Mouse (Mus musculus) left cerebral cortex, adult 9 months (tissue): Measurements from ENCODE around the gene Gm5141.
"Not testable (repeated sequence)": the region's sequence is repeated elsewhere in the genome, so short reads cannot be mapped to it uniquely, and the experiment has no call there.

Source experiments
- DNase-seq, 2 experiments: peaks; one replicate each; pipeline ENCODE4 v3.0.0; 2022; ENCODE audit warnings: low spot score in 2 of 2

The Gm5141 gene

DNA sequence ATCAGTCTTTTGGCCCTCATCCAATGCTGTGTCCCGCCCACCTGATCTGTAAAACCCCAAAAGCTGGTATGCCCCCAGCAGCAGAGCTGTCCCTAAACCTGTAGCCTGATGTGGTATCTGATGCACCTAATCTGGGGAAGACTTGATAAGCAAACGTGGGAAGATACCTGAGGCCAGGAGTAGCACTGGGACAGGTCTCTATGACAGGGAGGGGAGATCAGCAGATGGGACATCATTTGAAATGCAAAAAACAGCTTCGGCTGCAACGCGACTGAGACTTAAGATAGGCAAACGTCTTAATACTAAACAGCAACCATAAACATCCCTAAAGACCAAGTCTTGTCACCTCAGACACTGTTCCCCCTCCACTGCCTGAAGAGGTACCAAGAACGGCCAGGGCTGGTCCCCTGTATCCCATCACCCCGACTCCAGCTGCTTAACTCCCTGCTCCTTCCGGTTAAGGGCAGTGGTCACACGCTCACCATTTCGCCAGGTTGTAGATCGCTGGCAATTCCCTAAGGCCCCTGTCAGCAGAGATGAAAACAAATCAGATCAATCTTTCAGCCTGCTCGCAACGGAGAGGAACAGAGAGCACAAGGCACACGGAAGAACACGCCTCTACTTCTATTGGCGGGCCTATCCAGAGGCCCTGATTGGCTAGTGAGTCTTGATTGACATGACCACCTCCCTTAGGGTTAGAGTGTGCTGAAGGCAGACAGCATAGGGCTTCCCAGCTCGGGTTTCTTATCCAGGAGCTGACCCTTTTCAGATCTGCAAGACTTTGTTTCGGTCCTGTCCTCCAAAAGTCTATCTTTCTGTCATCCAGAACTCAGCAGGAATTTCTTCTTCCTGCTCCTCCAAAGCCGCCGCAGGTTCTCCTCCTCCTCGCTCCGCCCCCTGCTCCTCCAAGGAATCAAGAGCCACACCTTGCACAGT lies at the start of gene Gm5141:
Gm5141 (minus strand) TSS at position 610 of the 936 bp plus-strand sequence.
- peak; percentile 28 to 62 for DNase-seq

- DNase-seq = no peak
Observed at GRCm38 (mm10) chr13:62833341-62833740, 47.7 kb upstream of the Gm5141 start.

GRCm38 (mm10) chr13:62832239-62832638 lies 46.6 kb upstream of the Gm5141 start:
- DNase-seq = no peak

- DNase-seq = not testable (repeated sequence)
Observed at GRCm38 (mm10) chr13:62815705-62816104, 30.1 kb upstream of the Gm5141 start.

DNA sequence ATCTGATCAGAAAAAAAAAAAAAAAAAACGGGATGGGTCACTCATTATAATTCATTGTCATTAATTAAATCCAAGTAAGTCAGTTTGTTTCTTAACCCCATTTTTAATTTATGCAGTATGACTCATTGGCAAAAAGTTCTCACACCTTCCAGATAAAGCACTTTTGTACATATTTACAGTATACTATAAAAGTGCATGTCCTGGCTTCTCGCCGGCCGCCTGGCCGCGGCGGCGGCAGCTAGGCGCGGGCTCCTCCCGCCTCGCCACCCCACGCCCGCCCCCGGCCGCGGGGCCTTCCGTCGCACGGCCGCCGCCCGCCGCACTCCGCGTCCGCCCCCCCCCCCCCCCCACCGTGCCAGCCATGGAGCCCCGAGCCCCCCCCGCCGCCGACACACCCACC lies 27.1 kb upstream of the Gm5141 start:
- DNase-seq = no peak

DNA sequence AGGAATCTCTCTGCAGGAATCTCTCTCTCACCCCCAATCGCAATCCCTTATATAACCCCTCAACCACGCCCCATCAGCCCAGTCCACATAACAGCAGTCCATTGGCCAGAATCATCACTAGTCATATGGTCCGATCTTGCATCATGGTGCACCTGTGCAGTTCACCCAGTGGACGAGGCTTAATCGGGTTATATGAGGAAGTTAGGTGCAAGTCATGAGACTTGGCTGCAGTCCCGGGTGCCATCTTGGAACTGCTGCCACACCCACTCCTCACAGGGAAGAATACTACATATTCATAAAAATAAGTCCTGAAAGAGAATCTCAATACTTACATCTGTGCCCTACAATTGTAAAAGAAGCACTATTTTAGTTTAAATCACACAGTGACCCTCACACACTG lies 22.4 kb upstream of the Gm5141 start:
- not testable (repeated sequence) for DNase-seq

DNA sequence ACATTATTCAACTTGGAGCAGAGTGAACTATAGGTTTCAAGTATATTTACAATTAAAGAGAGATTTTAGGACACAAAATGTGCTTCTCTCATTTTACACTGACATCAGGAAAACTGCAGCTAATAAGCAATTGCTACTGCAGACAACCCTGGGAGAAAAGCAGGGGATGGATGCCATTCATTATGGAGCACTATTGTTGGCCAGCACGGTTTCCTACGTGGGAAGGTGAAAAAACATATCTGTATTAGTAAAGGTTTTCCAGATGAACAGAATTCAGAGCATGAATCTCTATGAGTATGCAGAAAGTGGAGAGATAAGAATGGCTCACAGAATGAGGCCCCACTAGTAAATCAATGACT lies 506 bp upstream of the Gm5141 start:
- not testable (repeated sequence) for DNase-seq

GRCm38 (mm10) chr13:62763806-62764205 lies 21.8 kb downstream of the Gm5141 start:
- DNase-seq = peak in 1 of 2 experiments; percentile 60

DNA sequence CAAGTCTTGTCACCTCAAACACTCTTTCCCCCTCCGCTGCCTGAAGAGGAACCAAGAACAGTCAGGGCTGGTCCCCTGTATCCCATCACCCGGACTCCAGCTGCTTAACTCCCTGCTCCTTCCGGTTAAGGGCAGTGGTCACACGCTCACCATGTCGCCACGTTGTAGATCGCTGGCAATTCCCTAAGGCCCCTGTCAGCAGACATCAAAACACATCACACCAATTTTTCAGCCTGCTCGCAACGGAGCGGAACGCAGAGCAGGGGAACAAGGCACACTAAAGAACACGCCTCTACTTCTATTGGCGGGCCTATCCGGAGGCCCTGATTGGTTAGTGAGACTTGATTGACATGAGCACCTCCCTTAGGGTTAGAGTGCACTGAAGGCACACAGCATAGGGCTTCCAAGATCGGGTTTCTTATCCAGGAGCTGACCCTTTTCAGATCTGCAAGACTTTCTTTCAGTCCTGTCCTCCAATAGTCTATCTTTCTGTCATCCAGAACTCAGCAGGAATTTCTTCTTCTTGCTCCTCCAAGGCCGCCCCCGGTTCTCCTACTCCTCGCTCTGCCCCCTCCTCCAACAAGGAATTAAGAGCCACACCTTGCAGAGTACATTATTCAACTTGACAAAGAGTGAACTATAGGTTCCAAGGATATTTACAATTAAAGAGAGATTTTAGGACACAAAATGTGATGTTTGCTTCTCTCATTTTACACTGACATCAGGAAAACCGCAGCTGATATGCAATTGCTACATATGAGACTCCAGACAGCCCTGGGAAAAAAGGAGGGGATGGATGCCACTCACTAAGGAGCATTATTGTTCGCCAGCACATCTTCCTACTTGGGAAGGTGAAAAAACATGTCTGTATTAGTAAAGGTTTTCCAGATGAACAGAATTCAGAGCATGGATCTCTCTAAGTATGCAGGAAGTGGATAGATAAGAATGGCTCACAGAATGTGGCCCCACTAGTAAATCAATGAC lies 24.9 kb downstream of the Gm5141 start, which contains the start of gene Platr25:
Platr25 (minus strand) TSS at position 278 of the 984 bp plus-strand sequence.
- DNase-seq = peak; percentile 26 to 53

DNA sequence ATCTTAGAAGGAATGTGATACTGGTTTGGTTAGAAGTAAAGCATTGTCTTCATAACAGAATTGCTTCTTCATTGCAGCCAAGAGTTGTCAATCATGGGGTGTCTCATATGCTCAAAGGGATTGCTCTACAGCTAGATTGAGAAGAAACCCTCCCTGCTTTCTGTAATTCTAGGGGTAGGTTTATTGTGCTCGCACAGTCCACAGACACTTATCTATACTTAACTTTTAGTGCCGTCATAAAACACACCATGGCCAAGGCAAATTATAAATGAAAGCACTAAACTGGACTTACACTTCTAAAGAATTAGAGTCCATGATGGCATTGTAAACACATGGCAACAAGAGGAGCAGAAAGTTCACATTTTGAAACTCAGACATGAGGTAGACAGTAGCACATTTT lies 52.3 kb downstream of the Gm5141 start:
- no peak for DNase-seq
